Mouse (Mus musculus): ENCODE measurements at regions not wholly inside any gene's neighbourhood (a gene's known extent, or its start where the extent isn't known, plus 50 kb on each side); places are given as distances from the start of the nearest gene placed in this dataset.
A peak's percentile ranks its signal among the peaks of the same experiment; 100 is the strongest.

GRCm38 (mm10) chr15:44288181-44288580, 4154.0 kb downstream of the 9330182O14Rik start:
- peak; percentile 19 to 61 for DNase-seq
- Histone ChIP-seq H3K27ac (ENCODE audit: insufficient read depth, low read length) (no peak overlapping the region), H3K4me3 (replicated peaks; ENCODE audit: insufficient read depth, low read depth, low read length) (no peak overlapping the region), H3K27me3 (ENCODE audit: control insufficient read depth, insufficient read depth, low read length) (no peaks in the 10 kb centered on the region), H3K4me1 (ENCODE audit: control insufficient read depth, insufficient read depth, low read length) (peaks cover 3% of the 10 kb centered on the region; the same call in 1 of the 2 replicates)
- WGBS: 43% methylated on average over 1 of the region's 1 CpGs
- TF ChIP-seq POLR2A (IDR thresholded peaks at IDR 0.05; ENCODE audit: borderline replicate concordance, insufficient read depth, low read length) (no peak), CTCF (IDR thresholded peaks at IDR 0.05; ENCODE audit: borderline replicate concordance, insufficient read depth, low read depth, low read length) (no peak)

- WGBS: 17% methylated on average over 4 of the region's 4 CpGs
- peak; percentile 13 to 67 for DNase-seq
- peaks cover 3% of the 10 kb centered on the region; the same call in 1 of the 2 replicates for H3K4me1 ChIP-seq (ENCODE audit: control insufficient read depth, insufficient read depth, low read length)
- no peak overlapping the region for H3K27ac ChIP-seq (ENCODE audit: insufficient read depth, low read length)
- no peaks in the 10 kb centered on the region for H3K27me3 ChIP-seq (ENCODE audit: control insufficient read depth, insufficient read depth, low read length)
- no peak overlapping the region for H3K4me3 ChIP-seq (replicated peaks; ENCODE audit: insufficient read depth, low read depth, low read length)
- TF ChIP-seq POLR2A (IDR thresholded peaks at IDR 0.05; ENCODE audit: borderline replicate concordance, insufficient read depth, low read length): no peak
These were observed 4154.5 kb downstream of the 9330182O14Rik start for GRCm38 (mm10) chr15:44288704-44289103.

DNA sequence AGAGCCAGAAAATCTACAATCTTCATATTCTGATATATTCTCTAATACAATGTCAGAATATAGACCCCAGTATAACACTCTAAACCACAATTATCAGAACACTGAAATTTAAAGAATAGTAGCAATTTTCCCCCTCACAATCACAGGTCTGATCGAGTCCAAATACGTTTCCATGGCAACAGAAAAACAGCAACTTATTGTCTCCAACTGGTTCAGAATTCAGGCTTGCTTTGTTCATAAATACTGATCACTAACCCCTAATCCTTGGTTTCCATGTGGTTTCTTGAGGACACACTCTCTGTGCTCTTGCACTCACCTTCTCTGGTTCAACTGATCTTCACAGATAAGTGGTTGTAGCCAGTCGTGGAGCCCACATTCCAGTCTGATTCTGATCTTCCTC, 4167.3 kb downstream of the 9330182O14Rik start:
- DNase-seq: no peak
- H3K4me3 ChIP-seq (replicated peaks; ENCODE audit: insufficient read depth, low read depth, low read length): no peak overlapping the region
- TF ChIP-seq CTCF (IDR thresholded peaks at IDR 0.05; ENCODE audit: borderline replicate concordance, insufficient read depth, low read depth, low read length): no peak
- TF ChIP-seq POLR2A (IDR thresholded peaks at IDR 0.05; ENCODE audit: borderline replicate concordance, insufficient read depth, low read length): no peak
- H3K27me3 ChIP-seq (ENCODE audit: control insufficient read depth, insufficient read depth, low read length): no peaks in the 10 kb centered on the region
- no peak overlapping the region for H3K27ac ChIP-seq (ENCODE audit: insufficient read depth, low read length)
- H3K4me1 ChIP-seq (ENCODE audit: control insufficient read depth, insufficient read depth, low read length): no peaks in the 10 kb centered on the region
- WGBS: 60% methylated on average over 3 of the region's 3 CpGs

DNA sequence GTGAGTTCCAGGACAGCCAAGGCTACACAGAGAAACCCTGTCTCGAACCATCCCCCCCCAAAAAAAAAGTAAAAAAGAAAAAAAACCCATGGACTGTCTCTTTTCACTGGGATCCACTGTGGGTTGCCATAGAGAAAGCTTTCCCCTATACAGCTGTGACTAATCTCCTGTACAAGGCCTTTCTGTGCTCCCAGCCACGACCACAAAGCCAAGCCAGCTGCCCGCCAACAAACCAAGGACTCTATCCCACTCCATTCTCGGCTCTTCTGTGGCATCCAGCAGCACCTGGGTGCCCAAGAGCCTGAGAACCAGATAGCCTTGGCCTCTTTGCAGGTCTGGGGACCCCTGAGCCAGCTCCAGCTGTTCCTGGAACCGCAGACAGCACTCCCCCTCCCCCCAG, 4176.7 kb downstream of the 9330182O14Rik start:
- Histone ChIP-seq H3K4me3 (replicated peaks; ENCODE audit: insufficient read depth, low read depth, low read length) (no peak overlapping the region), H3K27ac (ENCODE audit: insufficient read depth, low read length) (no peak overlapping the region), H3K27me3 (ENCODE audit: control insufficient read depth, insufficient read depth, low read length) (no peaks in the 10 kb centered on the region), H3K4me1 (ENCODE audit: control insufficient read depth, insufficient read depth, low read length) (no peaks in the 10 kb centered on the region)
- no peak for TF ChIP-seq POLR2A (IDR thresholded peaks at IDR 0.05; ENCODE audit: borderline replicate concordance, insufficient read depth, low read length)
- no peak for TF ChIP-seq CTCF (IDR thresholded peaks at IDR 0.05; ENCODE audit: borderline replicate concordance, insufficient read depth, low read depth, low read length)
- 46% methylated on average over 5 of the region's 5 CpGs for WGBS
- no peak for DNase-seq

- Histone ChIP-seq H3K27ac (ENCODE audit: insufficient read depth, low read length) (no peak overlapping the region), H3K4me3 (replicated peaks; ENCODE audit: insufficient read depth, low read depth, low read length) (no peak overlapping the region), H3K4me1 (ENCODE audit: control insufficient read depth, insufficient read depth, low read length) (no peaks in the 10 kb centered on the region), H3K27me3 (ENCODE audit: control insufficient read depth, insufficient read depth, low read length) (no peaks in the 10 kb centered on the region)
- no peak for DNase-seq
- 70% methylated on average over 2 of the region's 2 CpGs for WGBS
- TF ChIP-seq POLR2A (IDR thresholded peaks at IDR 0.05; ENCODE audit: borderline replicate concordance, insufficient read depth, low read length) (no peak), CTCF (IDR thresholded peaks at IDR 0.05; ENCODE audit: borderline replicate concordance, insufficient read depth, low read depth, low read length) (no peak)
These were observed 4179.1 kb downstream of the 9330182O14Rik start for GRCm38 (mm10) chr15:44313294-44313693.
